Mouse (Mus musculus): ENCODE measurements around the gene Gatd1.

Gatd1 gene

DNA sequence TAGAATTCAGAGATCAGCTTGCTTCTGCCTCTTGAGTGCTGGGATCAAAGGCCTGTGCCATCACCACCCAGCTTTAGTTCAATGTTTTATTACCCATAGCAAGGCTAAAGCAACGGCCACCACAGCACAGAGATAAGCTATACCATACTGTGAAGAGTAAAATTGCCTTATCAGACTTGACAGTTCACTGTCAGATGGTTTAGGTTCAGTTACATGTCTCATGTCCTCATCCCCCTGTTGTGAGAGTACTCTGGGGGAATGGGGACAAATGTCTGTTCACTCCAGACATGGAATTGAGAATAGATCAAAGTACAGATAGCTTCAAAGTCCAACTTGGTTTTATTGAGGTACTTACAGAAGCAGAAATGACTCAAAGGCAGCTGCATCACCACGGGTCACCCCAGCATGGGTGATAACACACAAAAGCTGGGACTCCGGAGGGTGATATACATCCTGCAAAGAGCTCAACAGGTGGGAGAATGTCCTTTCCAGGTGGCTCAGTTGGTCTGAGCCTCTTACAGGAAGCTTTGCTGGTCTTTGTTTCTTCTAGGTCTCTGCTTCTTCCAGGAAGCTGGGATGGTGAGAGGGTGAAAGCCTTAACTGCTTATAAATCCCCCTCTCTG lies 25.3 kb downstream of the Gatd1 start:
- no peak for DNase-seq

DNA sequence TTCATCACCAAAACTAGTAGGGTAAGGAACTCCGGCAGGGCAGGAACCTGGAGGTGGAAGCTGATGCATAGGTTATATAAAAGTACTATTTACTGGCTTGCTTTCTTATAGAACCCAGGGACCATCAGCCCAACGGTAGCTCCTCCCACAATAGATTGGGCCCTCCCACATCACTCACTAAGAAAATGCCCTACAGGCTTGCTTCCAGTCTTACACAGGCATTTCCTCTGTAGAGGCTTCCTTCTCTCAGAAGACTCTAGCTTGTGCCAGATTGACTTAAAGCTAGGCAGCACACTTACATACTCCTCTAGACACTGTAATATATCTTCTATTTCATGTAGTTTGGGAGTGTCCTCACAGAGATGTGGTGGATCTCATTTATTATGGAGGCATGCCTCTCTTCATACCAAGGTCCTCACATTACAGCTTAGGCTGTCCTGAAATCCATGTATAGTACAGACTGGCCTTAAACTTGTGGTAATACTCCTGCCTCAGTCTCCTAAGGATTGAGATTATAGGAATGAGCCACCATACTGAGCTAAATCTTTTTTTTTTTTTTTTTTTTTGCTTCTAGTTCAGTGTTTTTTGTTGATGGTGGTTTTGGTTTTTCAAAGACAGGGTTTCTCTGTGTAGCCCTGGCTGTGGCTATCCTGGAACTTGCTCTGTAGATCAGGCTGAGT lies 26.0 kb downstream of the Gatd1 start:
- no peak for DNase-seq

GRCm38 (mm10) chr7:141381068-141381835 lies 32.7 kb downstream of the Gatd1 start:
- peak; percentile 56 for DNase-seq

- no peak for DNase-seq
These were observed 34.4 kb downstream of the Gatd1 start for GRCm38 (mm10) chr7:141379584-141379983.

- no peak for DNase-seq
These were observed 39.5 kb downstream of the Gatd1 start for GRCm38 (mm10) chr7:141374399-141374798.

GRCm38 (mm10) chr7:141373611-141374010 lies 40.3 kb downstream of the Gatd1 start:
- no peak for DNase-seq

GRCm38 (mm10) chr7:141371942-141372595 lies 41.9 kb downstream of the Gatd1 start:
- DNase-seq, result no peak

DNA sequence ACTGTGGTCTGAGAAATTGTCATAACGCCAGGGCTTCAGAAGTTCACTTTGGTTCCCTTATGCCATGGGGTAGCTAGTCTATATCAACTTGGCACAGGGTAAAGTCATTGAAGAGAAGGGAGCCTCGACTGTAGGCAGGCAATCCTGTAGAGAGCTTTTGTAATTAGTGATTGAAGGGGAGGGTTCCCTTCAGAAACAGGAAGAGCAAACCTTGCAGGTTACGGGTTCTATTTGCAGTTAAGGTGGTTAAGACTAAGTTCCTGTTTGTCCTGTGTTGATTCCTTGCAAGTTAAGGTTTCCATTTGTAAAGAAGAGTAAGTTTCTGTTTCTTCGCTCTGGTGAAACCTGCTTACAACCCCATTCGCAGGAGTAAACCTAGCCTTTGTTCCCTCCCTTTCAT lies 44.0 kb downstream of the Gatd1 start:
- no peak for DNase-seq

- DNase-seq, result no peak
These were observed 46.6 kb downstream of the Gatd1 start for GRCm38 (mm10) chr7:141367358-141367757.

- DNase-seq, result peak; percentile 71
These were observed 48.9 kb downstream of the Gatd1 start for GRCm38 (mm10) chr7:141365049-141365445.

DNA sequence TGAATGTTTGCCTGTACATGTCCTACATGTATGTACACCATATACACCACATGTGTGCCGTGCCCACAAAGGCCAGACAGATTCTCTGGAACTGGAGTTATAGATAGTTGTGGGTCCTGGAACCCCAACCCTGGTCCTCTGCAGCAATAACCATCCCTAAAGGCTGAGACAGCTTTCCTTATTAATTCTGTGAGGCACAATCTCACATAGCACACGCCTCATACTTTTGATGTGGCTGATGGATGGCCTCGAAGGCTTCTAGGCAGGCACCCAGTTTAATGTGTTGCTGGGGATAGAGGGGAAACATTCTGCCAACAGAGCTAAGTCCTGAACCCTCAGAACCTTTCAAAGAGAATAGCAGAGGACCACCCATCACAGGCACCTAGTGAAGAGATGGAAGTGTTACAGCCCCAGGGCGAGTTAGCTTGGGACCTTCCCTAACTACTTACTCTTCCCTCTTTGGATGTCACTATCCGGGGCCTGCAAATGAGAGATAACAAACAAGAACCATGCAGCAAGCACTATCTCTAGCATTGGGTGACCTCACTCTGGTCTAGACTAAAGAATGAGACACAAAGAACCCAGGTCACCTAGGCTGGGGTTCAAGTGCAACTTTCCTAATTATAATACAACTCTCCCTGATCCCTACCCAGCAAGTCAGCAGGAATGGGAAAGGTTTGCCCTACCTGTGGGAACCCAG lies 49.4 kb downstream of the Gatd1 start:
- DNase-seq, result no peak

DNA sequence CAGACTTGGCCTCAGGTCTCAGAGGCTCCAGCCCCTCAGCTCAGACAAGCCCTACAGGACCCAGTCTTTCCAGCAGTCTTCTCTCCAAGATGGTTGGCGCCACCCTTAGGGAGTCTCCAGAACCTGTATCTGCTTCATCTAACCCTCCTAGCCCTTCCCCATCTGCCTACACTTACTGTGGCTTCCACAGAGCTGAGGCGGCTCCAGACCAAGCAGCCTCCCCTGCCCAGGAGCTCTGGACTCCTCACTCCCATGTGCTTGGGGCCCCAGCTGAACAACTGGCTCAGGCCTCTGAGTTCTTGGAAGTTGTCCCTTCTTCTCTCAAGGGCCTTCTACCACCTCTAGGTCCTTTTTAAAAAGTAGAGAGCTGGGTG lies 50.2 kb downstream of the Gatd1 start:
- DNase-seq, result no peak

GRCm38 (mm10) chr7:141363106-141363751 lies 50.7 kb downstream of the Gatd1 start:
- peak; percentile 80 for DNase-seq

DNA sequence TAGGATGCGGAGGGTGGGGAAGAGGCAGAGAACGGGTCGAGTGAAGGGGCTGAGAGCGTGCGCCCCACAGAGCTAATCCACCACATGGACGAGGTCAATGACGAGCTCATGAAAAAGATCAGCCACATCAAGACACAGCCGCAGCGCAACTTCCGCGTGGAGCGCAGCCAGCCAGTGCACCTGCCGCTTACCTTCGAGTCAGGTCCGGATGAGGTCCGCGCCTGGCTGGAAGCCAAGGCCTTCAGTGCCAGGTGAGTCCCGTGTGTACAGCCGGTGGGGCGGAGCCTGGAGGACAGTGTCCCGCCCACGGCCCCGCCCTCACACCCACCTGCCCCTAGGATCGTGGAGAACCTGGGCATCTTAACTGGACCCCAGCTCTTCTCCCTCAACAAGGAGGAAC lies 52.4 kb downstream of the Gatd1 start:
- DNase-seq, result no peak
